Mouse (Mus musculus): Measurements from ENCODE around the gene Zfp93. TPM values are rescaled to one million over a fixed set of nuclear protein-coding genes. Genes with fewer than 3 reads are reported as not detected.

Gene Zfp93
- total and polyA plus RNA-seq, 3 experiments = not detected

DNA sequence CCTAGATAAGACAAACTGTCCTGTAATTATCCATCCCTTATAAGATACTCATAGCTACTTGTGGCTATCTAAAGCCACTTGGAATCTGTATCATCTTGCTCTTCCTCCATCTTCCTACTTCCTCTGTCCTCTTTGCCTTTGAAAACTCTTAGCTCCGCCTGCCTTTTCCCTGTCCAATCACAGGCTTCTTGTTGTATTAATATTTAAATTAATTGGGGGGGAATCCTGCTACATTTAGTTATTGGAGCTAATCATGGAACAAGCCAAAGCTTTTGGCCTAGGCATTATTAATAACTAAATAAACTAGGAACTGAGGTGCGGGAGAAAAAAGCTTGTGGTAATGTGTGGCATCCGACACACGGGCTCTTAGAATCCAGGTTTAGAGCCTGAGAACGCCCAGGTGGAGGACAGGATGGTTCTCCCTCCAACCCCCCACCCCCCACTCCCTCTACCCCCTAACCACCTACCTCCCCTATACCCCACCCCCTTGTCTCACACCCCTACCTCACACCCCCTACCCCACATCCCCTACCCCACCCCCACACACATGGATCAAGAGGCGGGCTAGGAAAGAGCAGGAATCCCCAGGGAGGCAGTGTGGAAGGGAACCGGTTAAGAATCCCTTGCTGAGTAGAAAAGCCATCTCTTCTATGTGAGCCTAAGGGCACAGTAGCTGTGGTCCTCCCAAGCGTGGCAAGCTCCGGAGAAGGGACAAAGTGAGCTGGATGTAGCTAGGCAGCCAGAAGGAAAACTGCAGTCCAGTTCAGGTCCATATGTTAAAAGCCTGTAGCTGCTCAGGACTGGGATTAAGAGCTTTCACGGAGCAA lies 10.0 kb downstream of the Zfp93 start:
- no peak overlapping the region for H3K9ac ChIP-seq (ENCODE audit: control insufficient read depth, low read depth, low read length, poor library complexity, severe bottlenecking)
- no peak overlapping the region for H3K27ac ChIP-seq (ENCODE audit: control insufficient read depth, low read depth, low read length)
- no peak for DNase-seq (ENCODE audit: low read depth, low spot score)

DNA sequence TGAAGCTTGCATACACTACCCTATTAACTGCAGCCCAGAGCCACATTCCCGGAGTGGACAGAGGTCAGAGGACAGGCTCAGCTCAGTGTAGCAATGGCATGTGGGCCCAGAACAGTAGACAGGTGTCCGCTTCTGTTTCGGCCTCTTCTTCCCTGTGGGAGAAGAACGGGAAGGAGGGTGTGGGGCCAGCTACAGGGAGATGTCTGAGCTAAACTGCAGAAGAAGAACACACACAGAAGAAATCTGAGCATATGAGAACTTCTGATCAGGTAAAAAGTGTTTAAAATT lies 10.6 kb downstream of the Zfp93 start:
- DNase-seq (ENCODE audit: low read depth, low spot score) = no peak
- Histone ChIP-seq H3K4me3 (ENCODE audit: control insufficient read depth in 1 of 2, insufficient read depth in 1 of 2, low read depth in 2 of 2, low read length in 2 of 2) (no peak overlapping the region), H3K27ac (ENCODE audit: control insufficient read depth, low read depth, low read length) (no peak overlapping the region), H3K9ac (ENCODE audit: control insufficient read depth, low read depth, low read length, poor library complexity, severe bottlenecking) (no peak overlapping the region), H3K79me2 (ENCODE audit: control insufficient read depth, insufficient read depth, low read length, poor library complexity) (no peaks in the 10 kb centered on the region), H3K27me3 (ENCODE audit: control insufficient read depth in 1 of 2, insufficient read depth in 2 of 2, low read length in 2 of 2) (peaks cover 0 to 7% of the 10 kb centered on the region in 2 experiments; a peak in 3 of 4 replicates), H3K9me3 (replicated peaks; ENCODE audit: insufficient read depth, low read length) (no peaks in the 10 kb centered on the region), H3K4me1 (ENCODE audit: control insufficient read depth in 1 of 2, insufficient read depth in 2 of 2, low read length in 2 of 2) (no peaks in the 10 kb centered on the region), H3K36me3 (ENCODE audit: control insufficient read depth in 1 of 2, insufficient read depth in 2 of 2, low read length in 2 of 2) (no peaks in the 10 kb centered on the region)
- TF ChIP-seq RCOR1 (IDR thresholded peaks at IDR 0.05; ENCODE audit: low read depth, low read length) (no peak), TCF12 (IDR thresholded peaks at IDR 0.05; ENCODE audit: low read depth, low read length) (no peak), MAZ (IDR thresholded peaks at IDR 0.05; ENCODE audit: low read depth, low read length) (no peak), UBTF (IDR thresholded peaks at IDR 0.05; ENCODE audit: borderline replicate concordance, insufficient read depth, low read depth, low read length) (no peak), BHLHE40 (IDR thresholded peaks at IDR 0.05; ENCODE audit: borderline replicate concordance, low read depth, low read length) (no peak), HCFC1 (IDR thresholded peaks at IDR 0.05; ENCODE audit: low read depth, low read length) (no peak), GABPA (IDR thresholded peaks at IDR 0.05; ENCODE audit: low read depth, low read length) (no peak), EP300 (IDR thresholded peaks at IDR 0.05; ENCODE audit: low read depth in 1 of 2, low read length in 2 of 2) (no peak), JUND (IDR thresholded peaks at IDR 0.05; ENCODE audit: low read depth, low read length) (no peak), E2F4 (IDR thresholded peaks at IDR 0.05; ENCODE audit: borderline replicate concordance, low read depth, low read length) (no peak), ELF1 (IDR thresholded peaks at IDR 0.05; ENCODE audit: low read depth, low read length) (no peak), RAD21 (IDR thresholded peaks at IDR 0.05; ENCODE audit: low read depth, low read length) (no peak), CHD1 (IDR thresholded peaks at IDR 0.05; ENCODE audit: low read depth, low read length) (no peak), NELFE (IDR thresholded peaks at IDR 0.05; ENCODE audit: low read depth, low read length) (no peak), SIN3A (IDR thresholded peaks at IDR 0.05; ENCODE audit: low read length) (no peak), TBP (IDR thresholded peaks at IDR 0.05; ENCODE audit: low read depth, low read length) (no peak), MEF2A (IDR thresholded peaks at IDR 0.05; ENCODE audit: extremely low read depth, insufficient replicate concordance, low read depth, low read length, poor library complexity, severe bottlenecking) (no peak), ZNF384 (IDR thresholded peaks at IDR 0.05; ENCODE audit: low read depth, low read length) (no peak)

More for the DNA sequence above, 10.0 kb downstream of the Zfp93 start:
- no peak for TF ChIP-seq HCFC1 (IDR thresholded peaks at IDR 0.05; ENCODE audit: low read depth, low read length)
- TF ChIP-seq USF1 (IDR thresholded peaks at IDR 0.05; ENCODE audit: low read depth, low read length) = no peak
- no peak for TF ChIP-seq POLR2AphosphoS2 (IDR thresholded peaks at IDR 0.05; ENCODE audit: low read length)
- TF ChIP-seq POLR2AphosphoS5 (IDR thresholded peaks at IDR 0.05; ENCODE audit: borderline replicate concordance, low read depth, low read length) = no peak
- TF ChIP-seq E2F4 (IDR thresholded peaks at IDR 0.05; ENCODE audit: borderline replicate concordance, low read depth, low read length) = no peak
- no peak for TF ChIP-seq SIN3A (IDR thresholded peaks at IDR 0.05; ENCODE audit: low read length)
- TF ChIP-seq CHD2 (IDR thresholded peaks at IDR 0.05; ENCODE audit: low read length) = no peak
- no peak for TF ChIP-seq ZMIZ1 (IDR thresholded peaks at IDR 0.05; ENCODE audit: low read depth, low read length)
- TF ChIP-seq JUND (IDR thresholded peaks at IDR 0.05; ENCODE audit: low read depth, low read length) = no peak
- no peak for TF ChIP-seq SMC3 (IDR thresholded peaks at IDR 0.05; ENCODE audit: low read depth, low read length)
- TF ChIP-seq MAX (IDR thresholded peaks at IDR 0.05; ENCODE audit: low read length) = no peak
- TF ChIP-seq BHLHE40 (IDR thresholded peaks at IDR 0.05; ENCODE audit: borderline replicate concordance, low read depth, low read length) = no peak
- no peak for TF ChIP-seq MAZ (IDR thresholded peaks at IDR 0.05; ENCODE audit: low read depth, low read length)
- TF ChIP-seq CTCF (IDR thresholded peaks at IDR 0.05 in 2 of 3, conservative IDR thresholded peaks at IDR 0.05 in 1 of 3; ENCODE audit: control insufficient read depth in 1 of 3, insufficient read depth in 1 of 3, low read depth in 2 of 3, low read length in 3 of 3, poor library complexity in 1 of 3, severe bottlenecking in 1 of 3) = no peak
- TF ChIP-seq NRF1 (IDR thresholded peaks at IDR 0.05; ENCODE audit: insufficient read depth, low read depth, low read length, poor library complexity, severe bottlenecking) = no peak
- no peak for TF ChIP-seq KAT2A (conservative IDR thresholded peaks at IDR 0.05; ENCODE audit: low read depth, low read length)
- TF ChIP-seq MEF2A (IDR thresholded peaks at IDR 0.05; ENCODE audit: extremely low read depth, insufficient replicate concordance, low read depth, low read length, poor library complexity, severe bottlenecking) = no peak
- TF ChIP-seq ZC3H11A (IDR thresholded peaks at IDR 0.05; ENCODE audit: low read depth, low read length) = no peak
- TF ChIP-seq TCF12 (IDR thresholded peaks at IDR 0.05; ENCODE audit: low read depth, low read length) = no peak
- no peak for TF ChIP-seq MAFK (IDR thresholded peaks at IDR 0.05; ENCODE audit: borderline replicate concordance, low read depth, low read length)
- Histone ChIP-seq H3K4me1 (ENCODE audit: control insufficient read depth in 1 of 2, insufficient read depth in 2 of 2, low read length in 2 of 2) (no peaks in the 10 kb centered on the region), H3K27me3 (ENCODE audit: control insufficient read depth in 1 of 2, insufficient read depth in 2 of 2, low read length in 2 of 2) (peaks cover 0 to 7% of the 10 kb centered on the region in 2 experiments; a peak in 3 of 4 replicates), H3K36me3 (ENCODE audit: control insufficient read depth in 1 of 2, insufficient read depth in 2 of 2, low read length in 2 of 2) (no peaks in the 10 kb centered on the region), H3K9me3 (replicated peaks; ENCODE audit: insufficient read depth, low read length) (no peaks in the 10 kb centered on the region), H3K79me2 (ENCODE audit: control insufficient read depth, insufficient read depth, low read length, poor library complexity) (no peaks in the 10 kb centered on the region), H3K4me3 (ENCODE audit: control insufficient read depth in 1 of 2, insufficient read depth in 1 of 2, low read depth in 2 of 2, low read length in 2 of 2) (no peak overlapping the region)
